Mouse (Mus musculus) cerebellum, adult 9-11 months (tissue): ENCODE results near the gene Efcab6.

Source experiments
- DNase-seq: peaks from one replicate; pipeline ENCODE4 v3.0.0; 2022

Efcab6 gene

DNA sequence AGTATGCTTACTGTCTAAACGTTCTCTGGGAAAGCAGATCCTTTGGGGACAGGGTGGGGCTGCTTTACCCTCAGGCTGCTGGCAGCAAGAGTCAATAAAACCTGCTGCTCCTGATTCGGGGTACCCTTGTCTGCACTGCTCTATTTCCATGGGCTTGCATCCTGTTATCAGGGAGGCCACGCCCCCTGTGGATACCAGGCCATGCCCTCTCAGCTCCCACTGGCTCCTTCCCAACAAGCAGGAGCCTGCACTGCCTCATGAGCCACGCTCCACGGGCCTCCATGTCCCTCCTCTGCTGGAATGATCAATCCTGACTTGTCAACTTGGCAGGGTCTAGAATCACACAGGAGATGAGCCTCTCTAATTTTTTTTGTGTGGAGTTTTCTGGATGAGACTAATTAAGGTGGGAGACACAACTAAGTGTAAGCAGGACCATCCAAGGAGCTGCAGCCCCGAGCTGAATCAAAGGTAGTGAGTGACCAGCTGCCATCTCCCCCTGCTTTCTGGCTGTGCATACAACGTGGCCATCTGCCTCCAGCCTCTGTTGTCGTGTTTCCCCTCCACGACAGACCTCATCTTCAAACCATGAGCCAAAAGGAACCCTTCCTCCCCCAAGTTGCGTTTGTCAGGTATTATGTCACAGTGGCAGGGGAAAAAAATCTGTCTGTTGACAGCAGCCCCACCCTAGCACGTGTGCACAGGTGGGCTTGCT, 187.9 kb downstream of the Efcab6 start:
- DNase-seq: no peak

DNA sequence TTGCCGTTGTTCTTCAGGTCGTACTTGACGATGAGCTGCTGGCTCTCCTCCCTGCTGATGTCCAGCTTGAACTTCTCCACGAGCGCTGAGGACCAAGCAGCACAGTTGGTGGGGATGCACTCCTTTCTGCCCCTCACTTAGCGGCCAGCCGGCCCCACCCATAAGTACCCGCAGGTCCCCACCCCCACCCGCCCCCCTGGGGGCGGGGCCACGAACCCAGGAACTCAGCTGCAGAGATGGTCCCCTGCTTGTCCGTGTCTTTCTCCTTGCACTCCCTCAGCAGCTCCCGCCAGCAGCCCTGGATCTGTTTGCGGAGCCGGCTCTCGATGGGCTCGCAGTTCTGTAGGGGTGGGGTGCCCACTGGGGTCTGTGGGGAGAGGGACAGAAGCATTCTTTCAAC, 194.2 kb downstream of the Efcab6 start:
- DNase-seq: no peak

DNA sequence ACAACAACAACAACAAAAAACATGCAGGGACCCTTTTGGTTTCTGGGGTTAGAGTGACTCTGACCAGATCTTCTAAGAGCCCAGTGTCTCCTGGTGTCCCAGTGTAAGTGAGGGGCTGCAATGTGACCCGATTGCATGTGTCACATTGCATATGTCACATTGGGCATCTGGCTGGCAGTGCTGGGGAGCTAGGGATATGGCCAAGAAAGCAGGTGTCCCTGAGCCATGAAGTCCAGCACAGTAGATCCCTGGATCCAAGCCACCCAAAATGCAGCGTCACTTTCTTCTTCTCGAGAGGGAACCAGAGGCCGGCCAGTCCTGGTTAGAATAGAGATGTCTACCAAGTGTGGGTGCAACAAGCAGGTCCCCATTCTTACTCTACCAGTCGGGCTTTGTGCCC, 199.6 kb downstream of the Efcab6 start:
- no peak for DNase-seq

DNA sequence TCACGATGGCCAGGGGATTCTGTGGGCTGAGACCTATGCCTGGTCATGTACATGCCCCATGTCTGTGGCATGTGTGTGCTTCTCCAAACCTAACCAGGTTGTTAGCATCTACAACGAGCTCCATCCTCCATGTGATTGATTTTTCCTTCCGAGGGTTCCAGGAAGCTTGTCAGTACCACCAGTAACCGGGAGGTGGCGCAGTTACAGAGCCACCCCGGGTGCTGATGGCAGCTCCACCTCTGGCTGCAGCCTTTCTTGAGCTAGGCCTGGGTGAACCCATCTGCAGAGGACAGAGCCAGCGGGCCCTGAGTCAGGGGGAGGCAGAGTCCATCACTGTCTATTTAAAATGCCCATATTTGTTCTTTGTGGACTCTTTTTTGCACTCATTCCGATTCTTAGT, 208.1 kb downstream of the Efcab6 start:
- DNase-seq: peak; percentile 39

DNA sequence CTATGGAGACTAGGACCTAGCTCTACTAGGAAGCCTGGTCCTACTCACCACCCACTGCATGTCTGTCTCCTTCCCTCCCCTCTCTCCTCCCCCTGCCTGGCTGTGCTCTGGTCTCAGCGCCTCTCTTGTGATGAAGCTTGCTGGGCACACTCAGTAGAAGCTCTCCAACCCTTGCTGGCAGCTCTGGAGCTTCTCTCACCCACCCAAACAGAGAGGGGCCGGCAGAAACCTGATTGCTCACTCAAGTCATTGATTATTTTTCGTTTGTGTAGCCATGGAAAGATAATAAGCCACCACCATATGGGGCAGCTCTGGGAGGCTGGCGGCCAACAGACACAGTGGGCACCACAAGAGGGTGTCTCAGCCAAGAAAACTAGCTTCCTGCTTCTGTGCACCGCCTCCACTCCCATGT, 211.8 kb downstream of the Efcab6 start:
- no peak for DNase-seq

DNA sequence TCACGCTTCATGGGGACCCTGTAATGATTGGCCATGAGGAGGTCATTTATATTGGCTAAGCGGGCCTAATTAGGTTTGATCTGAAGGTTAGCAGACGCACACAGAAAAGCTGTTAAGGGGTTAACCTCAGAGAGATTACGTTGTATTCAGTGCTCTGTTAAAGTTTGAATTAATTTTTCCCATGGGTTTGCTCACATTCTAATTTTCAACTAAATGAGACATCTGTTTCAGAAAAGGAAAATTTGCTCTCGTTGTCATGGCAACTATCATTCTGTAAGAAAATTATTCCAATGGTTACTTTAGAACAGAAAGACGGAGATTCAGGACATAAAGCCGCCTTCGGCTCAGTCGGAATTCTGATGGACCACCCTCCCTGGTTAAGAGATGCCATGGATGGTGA, 217.0 kb downstream of the Efcab6 start:
- no peak for DNase-seq

DNA sequence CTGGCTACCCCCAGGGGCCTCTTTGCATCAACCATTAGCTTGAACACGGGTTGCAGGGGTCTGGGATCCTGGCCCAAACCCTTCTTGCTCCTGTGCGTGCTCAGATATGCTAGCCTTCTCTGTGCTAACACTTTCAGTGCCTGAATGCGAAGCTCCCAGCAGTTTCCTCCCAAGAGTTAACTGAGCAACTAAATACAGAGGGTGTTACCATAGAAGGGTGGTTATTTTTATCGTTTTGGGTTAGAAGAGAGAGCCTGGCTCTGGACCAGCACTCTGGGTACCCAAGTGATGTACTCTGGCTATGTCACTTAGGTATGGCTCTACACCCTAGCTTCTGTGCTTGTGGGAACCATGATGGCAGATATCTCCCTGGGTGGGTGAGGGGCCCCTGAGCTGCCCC, 217.7 kb downstream of the Efcab6 start:
- DNase-seq: no peak

DNA sequence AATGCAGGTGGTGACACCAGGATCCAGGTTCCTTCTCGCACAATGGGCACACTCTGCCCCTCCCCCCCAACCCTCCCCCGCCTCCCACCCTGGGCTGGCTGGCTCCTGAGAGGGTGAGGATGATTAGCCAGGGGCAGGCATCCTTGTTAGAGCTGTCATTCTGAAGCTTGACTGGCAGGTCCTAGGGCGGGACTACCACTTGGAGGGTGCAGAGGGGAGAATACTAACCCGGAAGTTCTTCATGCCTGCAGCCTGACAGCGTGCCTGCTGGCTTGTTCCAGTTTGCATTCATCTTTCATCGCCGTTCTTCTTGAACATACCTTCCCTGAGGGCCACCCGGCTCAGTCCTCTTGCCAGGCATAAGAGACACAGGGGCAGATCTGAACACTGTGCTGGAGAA, 218.6 kb downstream of the Efcab6 start:
- DNase-seq: no peak

DNA sequence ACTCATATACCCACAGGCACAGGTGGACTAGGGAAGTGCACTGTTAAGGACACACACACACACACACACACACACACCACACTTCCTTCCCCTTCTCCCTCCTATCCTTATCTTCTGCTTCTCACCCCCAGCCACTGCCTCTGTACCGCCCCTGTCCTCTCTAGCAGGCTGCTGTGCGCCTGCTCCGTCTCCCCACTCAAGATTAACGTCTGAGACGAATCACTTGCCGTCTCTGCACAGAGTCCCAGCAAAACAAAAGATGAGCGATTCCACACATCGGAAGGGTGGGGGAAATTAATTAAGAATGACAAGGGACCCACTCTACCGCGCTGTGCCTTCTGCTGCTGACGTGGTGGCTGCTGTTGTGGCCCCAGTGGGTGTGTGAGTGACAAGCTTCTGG, 219.4 kb downstream of the Efcab6 start:
- DNase-seq: no peak

DNA sequence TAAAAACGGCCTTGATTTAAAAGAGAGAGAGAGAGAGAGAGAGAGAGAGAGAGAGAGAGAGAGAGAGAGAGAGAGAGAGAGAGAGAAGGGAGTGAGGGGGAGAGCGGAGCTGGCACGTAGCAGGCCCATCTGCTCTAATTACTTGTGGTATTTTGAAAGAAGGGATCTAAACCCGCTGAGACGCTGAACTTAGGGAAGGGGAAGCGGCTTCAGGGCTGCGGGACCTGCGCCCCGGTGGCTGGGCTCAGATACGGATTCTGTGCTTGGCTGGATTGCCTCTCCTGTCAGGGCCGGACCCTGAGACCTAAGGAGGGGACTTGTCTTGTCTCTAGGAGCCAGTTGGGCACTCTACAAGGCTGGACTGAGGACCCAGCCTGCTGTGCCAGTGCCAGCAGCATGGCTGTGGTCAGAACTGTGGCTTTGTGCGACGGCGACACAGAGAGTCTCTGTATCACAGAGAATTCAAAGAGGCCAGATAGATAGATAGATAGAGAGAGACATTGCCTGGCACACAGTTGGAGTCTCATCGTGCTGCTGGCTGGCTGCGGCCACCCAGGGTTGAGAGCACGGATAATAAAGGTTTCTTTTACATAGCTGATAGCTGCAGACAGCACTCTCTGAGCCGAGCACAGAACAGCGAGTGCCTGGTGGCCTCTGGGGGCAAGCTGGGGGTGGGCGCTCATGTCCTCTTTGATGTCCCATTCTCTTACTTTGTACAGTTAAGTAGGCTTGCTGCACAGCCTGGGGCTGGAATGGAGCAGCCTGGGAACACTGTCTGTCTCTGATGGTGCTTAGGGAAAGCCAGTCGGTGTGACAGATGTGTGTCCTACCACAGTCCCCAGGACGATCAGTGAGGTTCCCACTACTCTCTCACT, 222.0 kb downstream of the Efcab6 start:
- no peak for DNase-seq

DNA sequence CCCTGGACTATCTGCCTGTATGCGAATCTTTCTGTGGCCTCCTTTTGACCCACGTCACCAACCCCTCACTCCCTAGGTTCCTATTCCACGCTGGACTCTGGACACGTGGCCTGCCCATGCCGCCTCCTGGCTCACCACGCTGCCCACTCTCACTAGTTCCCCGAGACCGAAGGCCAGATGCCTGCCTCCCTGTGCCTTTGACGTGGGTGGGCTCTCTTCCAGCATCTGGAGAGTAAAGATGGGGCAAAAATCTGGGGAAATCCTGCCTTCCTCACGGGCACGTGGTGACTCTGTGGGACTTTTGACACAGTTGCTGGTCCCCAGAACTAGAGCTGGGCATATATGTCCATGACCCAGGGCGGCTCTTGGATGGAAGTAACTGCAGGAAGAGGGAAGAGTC, 222.8 kb downstream of the Efcab6 start:
- no peak for DNase-seq

DNA sequence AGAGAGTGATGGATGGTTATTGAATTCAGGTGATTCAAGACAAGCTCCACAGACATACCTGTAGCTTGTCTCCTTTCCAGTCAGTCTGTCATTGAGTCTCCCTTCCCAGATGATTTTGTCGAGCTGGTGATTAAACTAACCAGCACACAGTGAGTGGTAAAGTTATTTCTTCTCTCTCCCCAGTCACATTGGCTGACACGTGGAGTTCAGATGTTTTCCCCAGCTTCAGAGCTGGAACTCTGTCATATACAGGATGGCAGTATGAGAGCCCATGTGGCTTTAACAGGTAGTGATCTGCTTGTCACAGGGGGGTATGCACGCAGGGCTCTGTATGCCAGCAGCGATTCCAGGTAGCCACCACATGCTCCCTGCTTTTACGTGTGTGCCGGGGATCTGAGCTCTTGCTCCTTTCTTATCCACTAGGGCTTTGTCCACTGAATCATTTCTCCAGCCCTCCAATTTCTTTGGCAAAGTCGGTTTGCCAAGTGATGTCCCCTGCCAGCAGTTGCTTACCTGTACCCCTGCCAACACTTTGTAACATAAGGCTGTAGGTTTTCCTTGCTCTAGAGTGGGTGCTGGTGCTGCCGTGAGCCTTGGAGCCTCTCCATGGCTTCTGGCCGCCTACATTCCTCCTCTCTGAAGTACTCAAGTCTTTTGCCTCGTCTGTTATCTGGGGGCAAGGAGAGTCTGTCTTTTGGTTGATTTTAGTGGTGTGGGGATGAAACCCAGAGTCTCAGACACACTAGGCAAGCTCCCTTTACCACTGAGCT, 224.0 kb downstream of the Efcab6 start:
- no peak for DNase-seq

DNA sequence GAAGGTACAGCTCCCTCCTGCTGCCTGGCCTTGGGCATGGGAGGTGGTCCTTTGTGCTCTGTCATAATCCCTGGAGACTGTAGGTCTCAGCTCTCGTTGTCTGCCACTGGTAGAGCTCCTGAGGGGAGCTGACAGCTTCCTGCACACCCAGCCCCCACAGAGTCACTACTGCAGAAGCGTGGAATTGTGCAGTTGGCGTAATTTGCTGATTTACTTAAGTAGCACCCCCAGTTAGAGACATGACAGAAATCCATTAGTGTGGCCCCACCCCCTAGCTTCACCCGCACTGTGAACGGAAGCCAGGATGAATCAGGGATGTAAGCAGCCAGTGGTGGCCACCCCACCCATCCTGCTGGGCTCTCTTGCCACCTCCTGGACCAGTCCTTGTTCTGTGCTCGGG, 232.9 kb downstream of the Efcab6 start:
- no peak for DNase-seq

DNA sequence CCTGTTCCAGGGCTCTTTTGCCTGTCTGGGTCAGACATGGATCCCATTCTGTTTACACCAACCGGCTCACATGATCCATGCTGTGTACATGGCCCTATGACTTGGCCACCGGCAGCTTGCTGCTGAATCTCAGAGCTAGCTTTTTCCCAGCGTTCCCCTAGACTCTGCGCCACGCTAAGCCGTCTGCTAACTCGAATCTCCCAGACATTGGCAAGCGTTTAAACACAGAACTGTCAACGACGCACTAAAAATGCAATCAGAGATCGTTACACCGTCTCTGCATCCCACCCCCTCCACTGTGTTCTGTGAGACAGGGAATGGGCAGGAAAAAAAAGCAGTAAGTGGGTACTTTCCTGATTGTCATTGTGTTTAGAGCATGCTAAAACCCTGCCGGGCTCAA, 236.0 kb downstream of the Efcab6 start:
- no peak for DNase-seq

DNA sequence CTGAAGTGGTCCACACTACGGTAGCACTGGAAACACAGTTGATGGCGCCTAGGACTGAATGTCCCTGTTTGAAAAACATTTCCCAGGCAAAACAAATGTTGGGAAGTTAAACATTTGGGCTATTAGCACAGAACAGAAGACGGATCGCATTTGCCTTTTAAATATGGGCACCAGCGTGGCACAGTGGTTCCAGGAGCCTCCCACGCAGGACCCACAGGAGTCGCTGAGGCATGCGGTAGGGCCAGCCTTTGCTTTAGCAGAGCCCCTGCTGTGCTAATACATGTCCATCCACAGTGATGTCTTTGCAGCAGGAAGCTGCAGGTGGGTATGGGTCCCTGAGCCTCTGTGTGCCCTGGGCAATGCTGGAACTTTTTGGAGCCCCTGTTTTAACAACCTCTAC, 237.2 kb downstream of the Efcab6 start:
- peak; percentile 42 for DNase-seq
